Mouse (Mus musculus) embryonic facial prominence, embryonic 12.5 days (tissue): ENCODE results near the gene Mss51. TPM values are rescaled to one million over a fixed set of nuclear protein-coding genes. Genes with fewer than 3 reads are reported as not detected.

Experiments
- ATAC-seq: fragments of 200-750 bp; cut with Nextera tagmentation; 2 replicates; pipeline ENCODE4 v1.8.0; 2017; ENCODE audit not compliant: insufficient number of reproducible peaks, insufficient read depth, low FRiP score, low TSS enrichment
- H3K27ac ChIP-seq: fragments of 300-500 bp; sonication (generic); 2 replicates; pipeline ENCODE4 v1.5.1; 2016; ENCODE audit warnings: mild to moderate bottlenecking
- H3K27me3 ChIP-seq: fragments of 300-500 bp; sonication (generic); 2 replicates; pipeline ENCODE4 v1.6.1; 2016; ENCODE audit warnings: mild to moderate bottlenecking, moderate library complexity
- H3K36me3 ChIP-seq: fragments of 300-500 bp; sonication (generic); 2 replicates; pipeline ENCODE4 v1.6.1; 2016; ENCODE audit warnings: mild to moderate bottlenecking
- H3K4me1 ChIP-seq: fragments of 300-500 bp; sonication (generic); 2 replicates; pipeline ENCODE4 v1.6.1; 2016
- H3K4me2 ChIP-seq: fragments of 300-500 bp; sonication (generic); replicated peaks from 2 replicates; pipeline ENCODE4 v1.6.1; 2016; ENCODE audit warnings: mild to moderate bottlenecking, moderate library complexity
- H3K4me3 ChIP-seq: fragments of 300-500 bp; sonication (generic); 2 replicates; pipeline ENCODE4 v1.5.1; 2016; ENCODE audit warnings: mild to moderate bottlenecking
- H3K9ac ChIP-seq: fragments of 300-500 bp; sonication (generic); 2 replicates; pipeline ENCODE4 v1.6.1; 2016; ENCODE audit warnings: mild to moderate bottlenecking, moderate library complexity
- H3K9me3 ChIP-seq: fragments of 300-500 bp; sonication (generic); 2 replicates; pipeline ENCODE4 v1.6.1; 2016; ENCODE audit warnings: mild to moderate bottlenecking, moderate library complexity
- WGBS: fragments of 180-500 bp; shearing (Covaris S2); methylation state at CpG from one replicate; pipeline ENCODE4 v1.1.7; 2016; 5-methylcytosine and 5-hydroxymethylcytosine counted together
- polyA plus RNA-seq: library from polyadenylated mRNA; unstranded; fragments of >200 nt; fragmentation: Nextera tagmentation; extraction: Ambion mirVana; gene quantifications from 2 replicates; pipeline ENCODE4 v1.2.1, GENCODE M21; 2016

Gene Mss51
- polyA plus RNA-seq, 1 experiment from 2014 or later, result 1.4 TPM

- no peaks in the 10 kb centered on the region for H3K9me3 ChIP-seq
- H3K4me2 ChIP-seq, result no peak overlapping the region
- H3K27me3 ChIP-seq, result no peaks in the 10 kb centered on the region
- H3K9ac ChIP-seq, result no peak overlapping the region
- no peak for ATAC-seq
- peaks cover 17% of the 10 kb centered on the region for H3K36me3 ChIP-seq
- H3K4me3 ChIP-seq, result no peak overlapping the region
- peaks cover 19% of the 10 kb centered on the region for H3K4me1 ChIP-seq
- 27% methylated on average over 5 of the region's 5 CpGs for WGBS
- no peak overlapping the region for H3K27ac ChIP-seq
Measured at GRCm38 (mm10) chr14:20481211-20481610, 15.5 kb downstream of the Mss51 start.

DNA sequence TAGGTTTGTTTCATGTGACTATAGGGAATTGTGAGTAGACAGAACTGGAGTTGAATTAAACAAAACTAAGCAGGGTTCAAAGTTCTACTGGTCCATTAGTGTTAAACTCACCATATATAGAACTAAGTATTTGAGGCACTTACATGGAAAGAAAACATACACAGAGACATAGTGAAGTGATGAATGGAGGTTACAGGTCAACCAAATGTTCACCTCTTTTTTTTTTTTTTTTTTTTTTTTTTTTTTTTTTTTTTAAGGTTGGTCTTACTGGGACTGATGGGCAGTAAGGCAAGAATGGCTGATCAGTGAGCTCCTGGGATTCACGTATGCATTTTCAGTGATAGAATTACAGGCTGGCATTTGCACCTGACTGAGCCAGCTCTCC, 16.5 kb downstream of the Mss51 start:
- no peak for ATAC-seq
- WGBS, result 45% methylated on average over 1 of the region's 1 CpGs
- Histone ChIP-seq H3K9ac (no peak overlapping the region), H3K9me3 (no peaks in the 10 kb centered on the region), H3K4me1 (peaks cover 19% of the 10 kb centered on the region), H3K27ac (0 out of 2 replicates have a peak overlapping the region, but pooled peaks have one; percentile 70), H3K36me3 (peaks cover 14% of the 10 kb centered on the region), H3K4me2 (peak overlapping the region; percentile 65), H3K27me3 (no peaks in the 10 kb centered on the region), H3K4me3 (peak overlapping the region; percentile 69)

DNA sequence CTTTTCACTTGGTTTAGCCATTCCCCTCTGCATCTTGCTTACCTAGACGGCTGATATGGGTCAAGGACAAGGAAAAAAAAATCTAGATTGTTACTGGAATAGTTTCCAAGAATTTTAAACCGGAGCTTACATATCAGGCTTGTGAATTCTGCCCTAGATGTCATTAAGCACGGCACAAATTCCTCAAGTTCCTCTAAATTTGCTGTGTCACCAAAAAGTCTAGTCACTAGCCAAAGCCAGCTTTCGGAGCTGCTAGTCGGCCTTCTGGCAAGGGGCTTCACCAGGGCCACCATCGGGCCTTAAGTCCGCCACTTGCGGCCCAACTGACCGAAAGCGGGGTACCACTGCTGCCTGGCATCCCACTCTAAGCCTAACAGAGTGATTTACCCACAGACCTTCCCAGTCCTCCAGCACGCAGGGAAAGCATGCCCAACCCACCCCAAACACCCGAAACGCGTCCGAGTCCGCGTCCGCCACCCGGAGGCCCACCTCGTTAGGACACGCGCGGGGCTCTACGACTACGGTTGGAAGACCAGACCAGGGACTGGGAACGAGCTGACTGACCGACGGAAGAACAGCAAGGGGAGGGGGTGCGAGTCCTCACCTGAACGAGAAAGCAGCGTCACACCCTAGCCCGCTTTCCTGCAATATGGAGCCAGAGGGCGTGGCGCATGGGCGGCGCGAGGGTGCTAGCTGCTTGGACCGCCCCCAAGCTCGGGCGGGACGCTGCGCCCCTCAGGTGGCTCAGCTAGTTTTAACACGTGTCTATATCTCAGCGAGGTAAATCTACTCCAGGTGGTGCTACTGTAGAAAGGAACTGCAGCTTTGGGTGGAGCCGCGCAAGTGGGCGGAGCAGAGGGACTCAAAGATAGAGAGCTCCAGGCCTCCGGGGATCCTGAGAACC, 17.2 kb downstream of the Mss51 start, which contains the start of gene Anxa7:
Anxa7 (minus strand) TSS at position 843 of the 904 bp plus-strand sequence.
- WGBS, result under 1% methylated on average over 48 of the region's 48 CpGs

GRCm38 (mm10) chr14:20478801-20479200, 17.9 kb downstream of the Mss51 start:
- H3K27ac ChIP-seq, result 0 out of 2 replicates have a peak overlapping the region, but pooled peaks have one; percentile 23
- no peaks in the 10 kb centered on the region for H3K27me3 ChIP-seq
- no peak overlapping the region for H3K9ac ChIP-seq
- ATAC-seq, result no peak
- H3K9me3 ChIP-seq, result no peaks in the 10 kb centered on the region
- 8% methylated on average over 7 of the region's 7 CpGs for WGBS
- peak overlapping the region; percentile 69 for H3K4me3 ChIP-seq
- H3K4me2 ChIP-seq, result peak overlapping the region; percentile 65
- peaks cover under 1% of the 10 kb centered on the region; the same call in 1 of the 2 replicates for H3K36me3 ChIP-seq
- H3K4me1 ChIP-seq, result peaks cover 21% of the 10 kb centered on the region

More for the DNA sequence above, 17.2 kb downstream of the Mss51 start, which contains the start of gene Anxa7:
- peak; percentile 86 for ATAC-seq
- H3K4me3 ChIP-seq, result peak within 1 kb of the TSS; percentile 69
- H3K27me3 ChIP-seq, result no peaks in the 10 kb centered on the region
- peaks cover 19% of the 10 kb centered on the region for H3K4me1 ChIP-seq
- peak within 1 kb of the TSS; percentile 62 for H3K9ac ChIP-seq
- peak within 1 kb of the TSS; percentile 70 for H3K27ac ChIP-seq
- H3K4me2 ChIP-seq, result peak within 1 kb of the TSS; percentile 65
- peaks cover 8% of the 10 kb centered on the region for H3K36me3 ChIP-seq
- no peaks in the 10 kb centered on the region for H3K9me3 ChIP-seq

GRCm38 (mm10) chr14:20478385-20478784, 18.3 kb downstream of the Mss51 start:
- peak overlapping the region; percentile 65 for H3K4me2 ChIP-seq
- WGBS, result 43% methylated on average over 3 of the region's 3 CpGs

GRCm38 (mm10) chr14:20477261-20478025, 19.3 kb downstream of the Mss51 start:
- no peaks in the 10 kb centered on the region for H3K9me3 ChIP-seq
- H3K4me2 ChIP-seq, result peak overlapping the region; percentile 9; the same call in 1 of the 2 replicates
- no peak overlapping the region for H3K4me3 ChIP-seq
- H3K27me3 ChIP-seq, result no peaks in the 10 kb centered on the region
- ATAC-seq, result no peak
- WGBS, result 17% methylated on average over 4 of the region's 4 CpGs
- H3K4me1 ChIP-seq, result peaks cover 21% of the 10 kb centered on the region
- no peaks in the 10 kb centered on the region for H3K36me3 ChIP-seq
- no peak overlapping the region for H3K9ac ChIP-seq
- no peak overlapping the region for H3K27ac ChIP-seq

More at GRCm38 (mm10) chr14:20478385-20478784, 18.3 kb downstream of the Mss51 start:
- Histone ChIP-seq H3K4me1 (peaks cover 21% of the 10 kb centered on the region), H3K36me3 (no peaks in the 10 kb centered on the region; the same call in 1 of the 2 replicates), H3K27ac (0 out of 2 replicates have a peak overlapping the region, but pooled peaks have one; percentile 23), H3K27me3 (no peaks in the 10 kb centered on the region), H3K9ac (no peak overlapping the region), H3K4me3 (peak overlapping the region; percentile 69), H3K9me3 (no peaks in the 10 kb centered on the region)
- no peak for ATAC-seq

DNA sequence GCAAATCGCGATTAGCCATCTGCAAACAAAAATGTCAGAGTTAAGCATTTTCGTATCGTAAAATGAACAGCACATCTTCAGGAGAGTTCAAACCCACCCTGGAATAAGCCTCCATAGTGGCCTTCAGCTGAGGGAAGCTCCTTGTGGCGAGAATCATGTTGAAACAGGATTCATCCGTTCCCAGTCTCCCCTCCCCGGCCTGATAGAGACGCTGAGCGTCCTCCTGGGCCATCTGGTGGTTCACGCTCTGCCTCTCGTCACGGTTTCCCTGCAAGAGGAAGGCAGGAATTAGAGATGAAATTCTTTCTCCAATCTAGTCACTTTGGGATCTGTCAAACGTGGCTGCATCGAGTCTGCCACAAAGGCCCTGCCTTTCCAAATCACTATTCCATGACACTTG, 36.5 kb downstream of the Mss51 start:
- ATAC-seq, result no peak
- H3K4me2 ChIP-seq, result no peak overlapping the region
- no peak overlapping the region; the same call in 1 of the 2 replicates for H3K27ac ChIP-seq
- no peak overlapping the region for H3K9ac ChIP-seq
- no peaks in the 10 kb centered on the region for H3K27me3 ChIP-seq
- no peaks in the 10 kb centered on the region for H3K4me1 ChIP-seq
- peaks cover 36% of the 10 kb centered on the region for H3K36me3 ChIP-seq
- no peaks in the 10 kb centered on the region for H3K9me3 ChIP-seq
- 54% methylated on average over 14 of the region's 14 CpGs for WGBS
- no peak overlapping the region for H3K4me3 ChIP-seq

- Histone ChIP-seq H3K27ac (no peak overlapping the region), H3K9me3 (no peaks in the 10 kb centered on the region), H3K27me3 (no peaks in the 10 kb centered on the region), H3K9ac (no peak overlapping the region), H3K4me3 (no peak overlapping the region), H3K36me3 (peaks cover 26% of the 10 kb centered on the region), H3K4me1 (no peaks in the 10 kb centered on the region), H3K4me2 (no peak overlapping the region)
- ATAC-seq, result no peak
- WGBS, result 95% methylated on average over 9 of the region's 9 CpGs
Measured at GRCm38 (mm10) chr14:20458378-20458777, 38.3 kb downstream of the Mss51 start.

DNA sequence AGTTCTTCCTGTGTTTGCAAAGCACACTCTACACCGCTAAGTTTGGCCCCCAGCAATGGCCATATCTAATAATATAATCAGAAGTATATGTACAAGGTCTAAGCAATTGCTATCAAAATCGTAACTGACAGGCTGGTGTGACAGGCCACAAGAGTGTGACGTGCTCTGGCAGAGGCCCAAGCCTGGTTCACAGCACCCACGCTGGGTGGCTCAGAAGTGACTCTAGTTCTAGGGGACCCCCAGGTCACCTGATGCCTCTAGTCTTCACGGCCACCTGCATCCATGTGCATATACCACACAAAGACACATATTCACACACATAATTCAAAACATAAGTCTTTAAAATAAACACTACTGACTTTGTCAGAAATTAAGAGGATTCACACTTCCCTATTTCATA, 43.8 kb downstream of the Mss51 start:
- Histone ChIP-seq H3K4me1 (0 out of 2 replicates have a peak, but pooled peaks cover 5% of the 10 kb centered on the region), H3K4me2 (no peak overlapping the region), H3K9ac (no peak overlapping the region), H3K27ac (no peak overlapping the region), H3K27me3 (no peaks in the 10 kb centered on the region), H3K36me3 (peaks cover 13% of the 10 kb centered on the region), H3K9me3 (no peaks in the 10 kb centered on the region), H3K4me3 (no peak overlapping the region)
- 94% methylated on average over 5 of the region's 5 CpGs for WGBS
- no peak for ATAC-seq

DNA sequence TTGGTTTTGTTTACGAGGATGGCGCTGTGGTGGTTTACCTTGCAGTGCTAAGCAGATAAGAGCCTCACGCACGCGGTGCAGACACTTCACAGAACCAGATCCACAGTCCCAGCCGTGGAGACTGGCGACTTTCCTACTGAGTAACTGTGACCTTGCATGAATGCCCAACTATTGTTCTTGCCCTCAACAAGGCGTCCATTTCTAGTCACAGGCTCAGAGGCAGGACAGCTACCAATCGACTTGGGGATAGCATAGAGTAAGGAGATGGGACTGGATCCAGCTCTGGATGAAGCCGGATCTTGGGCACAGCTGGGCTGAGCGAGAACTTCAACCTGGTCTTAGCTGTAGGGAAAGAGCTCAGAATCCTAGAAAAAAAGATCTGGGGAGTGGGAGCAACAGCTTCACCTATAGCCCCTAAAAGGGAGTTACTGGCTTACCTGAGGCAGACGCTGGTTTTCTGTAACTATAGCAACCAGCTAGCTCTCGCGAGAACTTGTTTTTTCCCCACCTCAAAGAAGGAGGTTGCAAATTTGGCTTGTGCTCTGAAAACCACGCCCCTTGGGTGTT, 44.9 kb downstream of the Mss51 start, which contains the start of gene Cfap70:
Cfap70 (minus strand) TSS at position 462 of the 567 bp plus-strand sequence.
- H3K27ac ChIP-seq, result no peak within 1 kb of the TSS
- peak; percentile 72; the same call in 1 of the 2 replicates for ATAC-seq
- H3K27me3 ChIP-seq, result no peaks in the 10 kb centered on the region
- peak within 1 kb of the TSS; percentile 37 for H3K4me3 ChIP-seq
- peak within 1 kb of the TSS; percentile 64 for H3K4me2 ChIP-seq
- H3K9ac ChIP-seq, result no peak within 1 kb of the TSS; the same call in 1 of the 2 replicates
- 3% methylated on average over 15 of the region's 15 CpGs for WGBS
- H3K36me3 ChIP-seq, result peaks cover 12% of the 10 kb centered on the region
- H3K9me3 ChIP-seq, result no peaks in the 10 kb centered on the region
- 0 out of 2 replicates have a peak, but pooled peaks cover 5% of the 10 kb centered on the region for H3K4me1 ChIP-seq

GRCm38 (mm10) chr14:20451302-20451701, 45.4 kb downstream of the Mss51 start:
- peaks cover 7% of the 10 kb centered on the region for H3K36me3 ChIP-seq
- H3K4me3 ChIP-seq, result peak overlapping the region; percentile 37
- H3K4me1 ChIP-seq, result 0 out of 2 replicates have a peak, but pooled peaks cover 5% of the 10 kb centered on the region
- no peak overlapping the region; the same call in 1 of the 2 replicates for H3K9ac ChIP-seq
- WGBS, result 10% methylated on average over 2 of the region's 2 CpGs
- no peaks in the 10 kb centered on the region for H3K9me3 ChIP-seq
- no peaks in the 10 kb centered on the region for H3K27me3 ChIP-seq
- peak overlapping the region; percentile 64 for H3K4me2 ChIP-seq
- no peak overlapping the region for H3K27ac ChIP-seq
- no peak for ATAC-seq
